Mouse (Mus musculus) neutrophil, adult 5-6 weeks (primary cell): ENCODE data around the gene Ldlrad3. TPM values are rescaled to one million over a fixed set of nuclear protein-coding genes. Genes with fewer than 3 reads are reported as not detected.
A peak's percentile ranks its signal among the peaks of the same experiment; 100 is the strongest.

Source experiments
- ATAC-seq: fragments of 151-379, 151-347 bp; 2 replicates; pipeline ENCODE4 v1.8.0; 2017; ENCODE audit warnings: mild to moderate bottlenecking, moderate TSS enrichment; ENCODE audit not compliant: insufficient number of reproducible peaks, poor library complexity, low FRiP score, severe bottlenecking; ENCODE audit errors: extremely low read depth
- total RNA-seq: library from RNA; stranded (forward); fragments of 200-1000 nt; gene quantifications from 2 replicates; pipeline ENCODE4 v1.2.3, GENCODE M21; 2017

Gene Ldlrad3
- total RNA-seq, 1 experiment from 2014 or later: 5.7 TPM

GRCm38 (mm10) chr2:102153516-102153915 lies 32.7 kb downstream of the Ldlrad3 start:
- ATAC-seq: no peak

DNA sequence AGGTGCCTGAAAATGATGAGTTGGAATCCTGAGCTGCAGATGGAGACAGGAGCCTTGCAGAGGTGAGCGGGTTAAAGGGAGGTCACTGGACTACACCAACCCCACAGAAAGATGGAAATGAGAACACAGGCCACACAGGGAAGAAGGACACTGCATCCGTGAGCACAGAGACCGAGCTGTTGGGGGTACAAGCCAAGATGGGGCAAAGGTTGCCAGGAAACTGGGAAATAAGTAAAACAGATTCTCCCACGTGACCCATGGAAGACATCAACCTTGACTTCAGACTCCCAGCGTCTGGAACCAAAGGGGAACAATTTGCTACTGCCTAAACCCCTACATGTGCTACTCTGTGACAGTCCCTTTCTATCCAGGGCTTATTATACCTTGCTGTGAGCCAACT lies 33.3 kb downstream of the Ldlrad3 start:
- no peak for ATAC-seq

GRCm38 (mm10) chr2:102149058-102149457 lies 37.1 kb downstream of the Ldlrad3 start:
- no peak for ATAC-seq

GRCm38 (mm10) chr2:102148093-102148492 lies 38.1 kb downstream of the Ldlrad3 start:
- ATAC-seq: no peak

DNA sequence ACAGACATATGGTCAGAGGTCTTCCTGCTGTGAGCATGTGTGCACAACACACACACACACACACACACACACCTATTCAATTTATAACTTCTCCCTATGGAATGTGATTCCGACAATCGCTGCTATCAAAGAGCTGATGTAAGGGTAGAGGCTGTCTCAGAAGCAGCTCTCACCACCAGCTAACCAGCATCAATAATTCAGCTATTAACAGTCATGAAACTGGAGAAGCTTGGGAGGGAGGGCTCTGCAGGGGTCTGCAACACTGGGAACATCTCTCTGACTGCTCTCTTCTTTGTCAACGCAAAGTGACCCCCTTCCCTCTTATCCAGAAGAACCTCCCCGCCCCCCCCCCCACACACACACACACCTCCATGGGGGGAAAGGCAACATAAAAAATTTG lies 38.6 kb downstream of the Ldlrad3 start:
- ATAC-seq: no peak

DNA sequence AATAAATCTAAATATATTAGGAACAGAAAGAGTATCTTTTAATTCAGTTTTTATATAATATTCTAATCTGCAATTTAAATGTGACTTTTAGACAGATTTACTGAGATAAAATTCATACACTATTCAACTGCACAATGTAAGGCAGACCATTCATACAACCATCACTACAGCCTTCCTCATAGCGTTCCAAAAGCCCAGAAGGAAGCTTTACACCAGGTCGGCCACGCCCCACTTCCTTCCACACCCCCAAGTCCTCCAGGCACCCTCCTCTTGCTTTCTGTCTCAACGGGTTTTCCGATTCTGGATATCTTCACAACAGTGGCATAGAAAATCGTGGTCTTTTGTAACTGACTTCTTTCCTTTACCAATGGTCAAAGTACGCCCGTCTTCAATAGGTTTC lies 39.8 kb downstream of the Ldlrad3 start:
- peak; percentile 31; the same call in 1 of the 2 replicates for ATAC-seq

DNA sequence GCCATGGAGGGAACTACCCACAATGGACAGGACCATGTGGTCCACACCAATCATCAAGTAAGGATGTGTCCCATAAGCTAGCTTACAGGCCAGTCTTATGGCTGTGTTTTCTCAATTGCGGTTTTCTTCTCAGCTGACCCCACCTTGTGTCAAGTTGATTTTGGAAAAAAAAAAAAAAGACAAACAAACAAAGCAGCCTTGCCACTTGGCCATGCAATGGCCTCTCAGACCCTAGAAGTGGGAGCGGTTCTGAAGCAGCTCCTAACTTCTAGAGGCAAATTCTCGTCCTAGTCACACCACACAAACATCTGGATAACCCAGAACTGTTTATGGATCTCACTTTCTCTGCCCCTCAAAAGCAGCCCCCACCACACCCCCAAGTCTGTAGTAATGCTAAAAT lies 41.1 kb downstream of the Ldlrad3 start:
- ATAC-seq: no peak

DNA sequence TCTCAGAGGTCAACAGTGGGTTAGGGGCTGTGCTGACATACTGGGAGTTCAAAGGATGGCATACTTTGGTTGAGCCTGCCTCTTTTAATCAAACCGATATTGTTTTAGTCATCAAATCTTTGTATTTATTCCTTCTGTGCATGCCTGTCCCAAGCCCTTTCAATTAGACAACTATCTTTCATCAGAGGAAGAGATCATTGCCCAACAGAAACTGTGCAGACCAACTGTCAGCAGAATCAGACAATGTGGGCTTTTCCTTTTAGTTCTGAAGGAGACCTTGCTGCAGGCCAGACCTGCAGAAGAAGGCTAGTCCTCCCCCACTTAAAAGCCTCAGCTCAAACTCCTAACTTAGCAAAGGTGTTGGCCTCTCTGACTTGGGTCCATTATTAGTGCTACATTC lies 41.9 kb downstream of the Ldlrad3 start:
- ATAC-seq: no peak

GRCm38 (mm10) chr2:102142654-102143271 lies 43.4 kb downstream of the Ldlrad3 start:
- ATAC-seq: no peak

- no peak for ATAC-seq
Observed at GRCm38 (mm10) chr2:102142197-102142623, 44.0 kb downstream of the Ldlrad3 start.

DNA sequence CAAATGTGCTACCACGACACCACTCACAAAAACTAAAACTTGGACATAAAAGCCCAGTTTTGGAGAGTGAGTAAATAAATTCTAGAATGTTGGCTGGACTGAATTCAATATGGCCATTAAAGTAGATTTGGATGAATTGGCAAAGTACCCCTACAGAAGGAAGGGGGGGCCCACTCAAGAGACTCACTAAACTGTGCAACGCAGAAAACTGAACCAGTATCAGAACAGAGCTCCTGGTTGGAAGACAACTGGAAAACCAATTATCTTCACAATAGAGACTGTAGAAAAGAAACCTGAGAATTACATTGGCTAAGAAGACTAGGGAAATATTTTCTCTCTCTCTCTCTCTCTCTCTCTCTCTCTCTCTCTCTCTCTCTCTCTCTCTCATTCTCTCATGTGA lies 45.0 kb downstream of the Ldlrad3 start:
- no peak for ATAC-seq

GRCm38 (mm10) chr2:102137922-102138321 lies 48.3 kb downstream of the Ldlrad3 start:
- no peak for ATAC-seq

GRCm38 (mm10) chr2:102136184-102136583 lies 50.0 kb downstream of the Ldlrad3 start:
- ATAC-seq: no peak

DNA sequence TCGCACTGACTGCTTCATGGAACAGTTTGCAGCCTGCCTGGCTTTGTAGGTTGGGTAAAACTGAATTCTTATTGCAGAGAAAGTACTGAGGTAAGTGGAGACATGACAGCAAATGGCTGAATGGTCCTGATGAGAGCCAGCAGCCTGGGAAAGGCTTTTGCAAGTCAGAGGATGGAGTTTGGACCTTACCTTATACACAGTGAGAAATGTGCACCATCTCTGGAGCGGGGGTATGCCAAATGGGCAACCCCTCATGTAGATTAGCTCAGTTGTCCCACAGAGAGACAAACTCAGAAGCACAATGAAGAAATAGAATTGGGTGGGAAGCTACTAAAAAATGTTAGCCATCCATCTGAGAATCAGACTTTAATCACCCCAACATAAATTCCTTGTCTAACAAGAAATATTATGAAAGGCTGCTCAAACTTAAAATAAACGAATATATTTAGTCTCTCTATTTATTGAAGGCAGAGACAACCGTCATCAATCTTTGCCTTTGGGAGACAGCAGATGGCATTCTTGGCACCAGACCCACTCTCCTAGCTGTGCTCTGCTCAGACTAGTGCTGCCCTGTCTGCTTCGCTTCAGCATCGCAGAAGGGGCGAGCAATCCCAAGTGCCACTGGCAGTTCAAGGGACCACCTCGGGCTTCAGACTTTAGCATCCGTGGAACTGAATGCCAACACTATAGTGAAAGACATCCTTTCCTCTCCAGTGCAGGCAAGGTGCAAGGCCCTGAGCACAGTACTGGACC lies 51.5 kb downstream of the Ldlrad3 start:
- no peak for ATAC-seq

DNA sequence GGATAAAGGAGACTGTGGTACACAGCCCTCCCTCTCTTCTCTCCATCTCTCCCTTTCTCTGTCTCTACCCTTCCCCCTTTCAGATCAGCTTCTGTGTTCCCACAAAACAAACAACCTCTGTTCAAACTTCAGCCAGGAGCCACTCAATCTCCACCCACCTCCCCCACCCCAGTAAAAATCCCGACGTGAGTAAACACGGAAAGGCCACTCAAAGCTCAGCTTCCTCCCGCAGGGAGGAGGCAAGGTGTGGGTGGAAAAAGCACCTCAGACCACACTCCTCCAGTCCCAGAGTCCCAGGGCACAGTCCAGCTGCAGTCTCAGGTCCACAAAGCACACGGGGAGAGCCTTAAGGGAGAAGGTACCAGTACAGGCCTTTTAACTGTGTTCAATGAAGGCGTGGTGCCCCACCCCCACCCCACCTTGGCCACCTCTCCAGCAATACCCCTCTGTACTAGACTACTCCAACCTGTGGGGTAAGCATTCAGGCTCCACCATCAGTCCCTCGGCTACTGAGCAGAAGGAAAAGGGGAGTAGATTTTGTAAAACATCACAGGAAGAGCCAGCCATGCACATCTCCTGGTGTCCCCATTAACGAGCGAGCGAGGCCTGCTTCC lies 53.1 kb downstream of the Ldlrad3 start:
- ATAC-seq: no peak

DNA sequence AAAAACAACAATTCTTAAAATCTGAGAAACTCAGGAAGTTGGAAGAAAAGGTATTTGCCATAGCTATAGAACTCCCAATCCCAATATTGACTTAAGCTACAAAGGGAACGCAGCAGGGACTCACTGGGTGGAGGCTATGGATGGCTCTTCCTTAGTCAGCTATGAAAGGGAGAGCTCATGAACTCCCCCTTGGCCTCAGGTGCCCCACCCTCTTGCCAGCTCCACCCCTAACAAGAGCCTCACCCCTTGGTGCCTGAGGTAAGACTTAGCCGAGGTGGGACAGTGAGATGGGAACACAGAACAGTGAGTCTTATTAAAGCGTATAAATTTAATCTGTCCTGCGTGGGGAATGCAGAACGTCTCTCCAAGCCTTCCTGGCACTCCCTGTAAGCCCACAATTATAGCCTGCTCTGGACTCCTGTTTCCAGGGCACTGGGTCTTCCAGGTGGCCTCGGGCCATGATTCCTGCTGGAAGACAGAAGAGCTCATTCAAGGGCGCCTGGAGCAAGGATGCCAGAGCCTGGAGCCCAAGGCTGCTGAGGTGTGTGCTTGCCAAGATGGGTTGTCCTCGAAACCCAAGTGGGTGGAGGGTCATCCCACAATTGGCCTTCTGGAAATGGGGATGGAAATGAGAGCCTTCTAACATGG lies 55.9 kb downstream of the Ldlrad3 start:
- ATAC-seq: no peak

DNA sequence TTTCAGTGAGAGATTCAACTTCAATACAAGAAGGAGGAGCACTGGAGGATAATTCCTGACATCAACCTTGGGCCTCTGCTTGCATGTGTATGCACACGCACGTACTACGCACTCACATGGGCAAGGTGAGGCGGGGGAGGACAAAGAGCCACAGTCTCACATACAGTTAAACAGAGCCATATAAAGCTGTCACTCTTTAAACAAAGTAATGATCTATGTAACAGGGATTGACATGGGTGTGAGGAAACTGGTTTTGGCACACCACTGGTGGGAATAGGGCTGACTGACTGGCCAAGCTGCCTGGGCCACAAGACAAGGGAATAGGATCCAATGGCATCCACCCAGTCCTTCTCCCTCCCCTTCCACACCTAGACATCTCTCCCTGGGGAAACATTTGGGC lies 57.0 kb downstream of the Ldlrad3 start:
- ATAC-seq: no peak

- ATAC-seq: no peak
Observed at GRCm38 (mm10) chr2:102128500-102129030, 57.6 kb downstream of the Ldlrad3 start.

GRCm38 (mm10) chr2:102127791-102128387 lies 58.3 kb downstream of the Ldlrad3 start:
- ATAC-seq: no peak
